Mouse (Mus musculus): ENCODE results near the gene Fgf14. TPM values are rescaled to one million over a fixed set of nuclear protein-coding genes. Genes with fewer than 3 reads are reported as not detected.

Fgf14 gene
- polyA plus RNA-seq, 1 experiment from 2014 or later = 0.60 TPM

- no peaks in the 10 kb centered on the region for H3K36me3 ChIP-seq (ENCODE audit: control insufficient read depth, insufficient read depth)
- no peak overlapping the region for H3K4me3 ChIP-seq (ENCODE audit: low read depth, low read length)
- H3K9me3 ChIP-seq (ENCODE audit: control insufficient read depth) = no peaks in the 10 kb centered on the region
- TF ChIP-seq CTCF (IDR thresholded peaks at IDR 0.05; ENCODE audit: low read depth) = no peak
- no peak for ATAC-seq
- no peak overlapping the region for H3K27ac ChIP-seq (ENCODE audit: low read depth, low read length)
- H3K4me1 ChIP-seq (replicated peaks; ENCODE audit: control insufficient read depth, insufficient read depth, low read length) = no peaks in the 10 kb centered on the region
- H3K27me3 ChIP-seq (replicated peaks; ENCODE audit: control insufficient read depth, insufficient read depth, low read length) = no peaks in the 10 kb centered on the region
- H3K4me2 ChIP-seq (replicated peaks; ENCODE audit: low read depth) = no peak overlapping the region
- no peak overlapping the region for H3K9ac ChIP-seq (ENCODE audit: low read depth, low read length)
Measured at GRCm38 (mm10) chr14:124263199-124263598, 413.7 kb downstream of the Fgf14 start.

- 59% methylated on average over 1 of the region's 1 CpGs for WGBS
- Histone ChIP-seq H3K9me3 (ENCODE audit: control insufficient read depth) (no peaks in the 10 kb centered on the region), H3K4me1 (replicated peaks; ENCODE audit: control insufficient read depth, insufficient read depth, low read length) (no peaks in the 10 kb centered on the region), H3K4me2 (replicated peaks; ENCODE audit: low read depth) (no peak overlapping the region), H3K27ac (ENCODE audit: low read depth, low read length) (no peak overlapping the region), H3K36me3 (ENCODE audit: control insufficient read depth, insufficient read depth) (no peaks in the 10 kb centered on the region), H3K9ac (ENCODE audit: low read depth, low read length) (no peak overlapping the region), H3K4me3 (ENCODE audit: low read depth, low read length) (no peak overlapping the region), H3K27me3 (replicated peaks; ENCODE audit: control insufficient read depth, insufficient read depth, low read length) (no peaks in the 10 kb centered on the region)
- no peak for ATAC-seq
- TF ChIP-seq CTCF (IDR thresholded peaks at IDR 0.05; ENCODE audit: low read depth) = no peak
Measured at GRCm38 (mm10) chr14:124247517-124247916, 429.4 kb downstream of the Fgf14 start.

DNA sequence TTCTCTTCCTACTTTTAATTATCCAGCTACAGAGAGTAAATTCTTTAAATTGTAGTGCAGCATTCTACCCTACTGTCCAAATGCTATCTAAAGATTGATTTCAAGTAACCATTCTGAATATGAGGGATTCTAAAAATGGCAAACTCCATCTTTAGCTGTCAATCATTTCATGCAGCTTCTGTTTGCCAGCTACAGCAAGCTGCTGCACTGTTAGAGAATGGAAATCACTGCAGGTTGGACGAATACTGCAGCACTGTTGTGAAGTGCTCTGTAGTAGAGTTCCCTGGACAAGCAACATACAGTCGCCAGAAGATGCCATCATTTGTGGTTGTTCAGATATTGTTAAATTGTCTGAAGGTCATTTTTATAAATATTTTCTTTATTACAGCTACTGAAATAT is 453.5 kb downstream of the Fgf14 start:
- no peak for ATAC-seq
- 65% methylated on average over 2 of the region's 2 CpGs for WGBS
- Histone ChIP-seq H3K4me2 (replicated peaks; ENCODE audit: low read depth) (no peak overlapping the region), H3K9me3 (ENCODE audit: control insufficient read depth) (no peaks in the 10 kb centered on the region), H3K27ac (ENCODE audit: low read depth, low read length) (no peak overlapping the region), H3K4me1 (replicated peaks; ENCODE audit: control insufficient read depth, insufficient read depth, low read length) (no peaks in the 10 kb centered on the region), H3K4me3 (ENCODE audit: low read depth, low read length) (no peak overlapping the region), H3K27me3 (replicated peaks; ENCODE audit: control insufficient read depth, insufficient read depth, low read length) (no peaks in the 10 kb centered on the region), H3K9ac (ENCODE audit: low read depth, low read length) (no peak overlapping the region), H3K36me3 (ENCODE audit: control insufficient read depth, insufficient read depth) (no peaks in the 10 kb centered on the region)
- no peak for TF ChIP-seq CTCF (IDR thresholded peaks at IDR 0.05; ENCODE audit: low read depth)

- WGBS = 25% methylated on average over 1 of the region's 1 CpGs
- Histone ChIP-seq H3K9me3 (ENCODE audit: control insufficient read depth) (no peaks in the 10 kb centered on the region), H3K27me3 (replicated peaks; ENCODE audit: control insufficient read depth, insufficient read depth, low read length) (no peaks in the 10 kb centered on the region), H3K9ac (ENCODE audit: low read depth, low read length) (no peak overlapping the region), H3K4me3 (ENCODE audit: low read depth, low read length) (no peak overlapping the region), H3K36me3 (ENCODE audit: control insufficient read depth, insufficient read depth) (no peaks in the 10 kb centered on the region), H3K4me2 (replicated peaks; ENCODE audit: low read depth) (no peak overlapping the region), H3K4me1 (replicated peaks; ENCODE audit: control insufficient read depth, insufficient read depth, low read length) (no peaks in the 10 kb centered on the region), H3K27ac (ENCODE audit: low read depth, low read length) (no peak overlapping the region)
- ATAC-seq = no peak
- peak; percentile 62 for TF ChIP-seq CTCF (IDR thresholded peaks at IDR 0.05; ENCODE audit: low read depth)
Measured at GRCm38 (mm10) chr14:124222447-124222846, 454.5 kb downstream of the Fgf14 start.

DNA sequence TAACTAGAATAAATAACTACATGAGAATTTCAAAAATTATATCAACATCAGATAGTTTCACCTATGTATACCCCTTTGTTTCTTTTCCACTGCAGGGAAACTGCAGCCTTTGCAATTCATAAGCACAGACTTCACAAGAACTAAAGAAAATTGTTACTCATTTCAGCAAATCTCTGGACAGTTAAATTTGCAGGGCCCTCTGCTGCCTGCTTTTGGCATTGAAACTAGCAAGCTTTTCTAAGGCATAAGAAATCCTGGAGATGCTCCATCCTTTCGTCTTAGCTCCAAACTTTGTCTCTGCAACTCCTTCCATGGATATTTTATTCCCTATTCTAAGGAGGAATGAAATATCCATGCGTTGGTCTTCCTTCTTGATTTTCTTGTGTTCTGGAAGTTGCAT is 455.9 kb downstream of the Fgf14 start:
- H3K9me3 ChIP-seq (ENCODE audit: control insufficient read depth) = no peaks in the 10 kb centered on the region
- no peak overlapping the region for H3K4me3 ChIP-seq (ENCODE audit: low read depth, low read length)
- no peaks in the 10 kb centered on the region for H3K4me1 ChIP-seq (replicated peaks; ENCODE audit: control insufficient read depth, insufficient read depth, low read length)
- peak; percentile 39 for TF ChIP-seq CTCF (IDR thresholded peaks at IDR 0.05; ENCODE audit: low read depth)
- no peak overlapping the region for H3K9ac ChIP-seq (ENCODE audit: low read depth, low read length)
- no peak for ATAC-seq
- 55% methylated on average over 2 of the region's 2 CpGs for WGBS
- H3K4me2 ChIP-seq (replicated peaks; ENCODE audit: low read depth) = no peak overlapping the region
- no peak overlapping the region for H3K27ac ChIP-seq (ENCODE audit: low read depth, low read length)
- no peaks in the 10 kb centered on the region for H3K27me3 ChIP-seq (replicated peaks; ENCODE audit: control insufficient read depth, insufficient read depth, low read length)
- no peaks in the 10 kb centered on the region for H3K36me3 ChIP-seq (ENCODE audit: control insufficient read depth, insufficient read depth)

GRCm38 (mm10) chr14:124195806-124196205 is 481.1 kb downstream of the Fgf14 start:
- Histone ChIP-seq H3K27ac (ENCODE audit: low read depth, low read length) (no peak overlapping the region), H3K4me1 (replicated peaks; ENCODE audit: control insufficient read depth, insufficient read depth, low read length) (no peaks in the 10 kb centered on the region), H3K9ac (ENCODE audit: low read depth, low read length) (no peak overlapping the region), H3K4me2 (replicated peaks; ENCODE audit: low read depth) (no peak overlapping the region), H3K36me3 (ENCODE audit: control insufficient read depth, insufficient read depth) (no peaks in the 10 kb centered on the region), H3K9me3 (ENCODE audit: control insufficient read depth) (no peaks in the 10 kb centered on the region), H3K27me3 (replicated peaks; ENCODE audit: control insufficient read depth, insufficient read depth, low read length) (peaks cover 17% of the 10 kb centered on the region), H3K4me3 (ENCODE audit: low read depth, low read length) (no peak overlapping the region)
- no peak for ATAC-seq
- 14% methylated on average over 7 of the region's 7 CpGs for WGBS
- peak; percentile 25 for TF ChIP-seq CTCF (IDR thresholded peaks at IDR 0.05; ENCODE audit: low read depth)

- no peaks in the 10 kb centered on the region for H3K9me3 ChIP-seq (ENCODE audit: control insufficient read depth)
- peaks cover 17% of the 10 kb centered on the region for H3K27me3 ChIP-seq (replicated peaks; ENCODE audit: control insufficient read depth, insufficient read depth, low read length)
- no peak overlapping the region for H3K4me3 ChIP-seq (ENCODE audit: low read depth, low read length)
- H3K4me2 ChIP-seq (replicated peaks; ENCODE audit: low read depth) = no peak overlapping the region
- TF ChIP-seq CTCF (IDR thresholded peaks at IDR 0.05; ENCODE audit: low read depth) = no peak
- 21% methylated on average over 10 of the region's 10 CpGs for WGBS
- H3K36me3 ChIP-seq (ENCODE audit: control insufficient read depth, insufficient read depth) = no peaks in the 10 kb centered on the region
- H3K4me1 ChIP-seq (replicated peaks; ENCODE audit: control insufficient read depth, insufficient read depth, low read length) = no peaks in the 10 kb centered on the region
- ATAC-seq = no peak
- no peak overlapping the region for H3K27ac ChIP-seq (ENCODE audit: low read depth, low read length)
- no peak overlapping the region for H3K9ac ChIP-seq (ENCODE audit: low read depth, low read length)
Measured at GRCm38 (mm10) chr14:124195331-124195730, 481.6 kb downstream of the Fgf14 start.
